Mouse (Mus musculus): Measurements from ENCODE around the gene Slc22a20.

- TF ChIP-seq CTCF (IDR thresholded peaks at IDR 0.05; ENCODE audit: low read depth, low read length) (no peak), EP300 (IDR thresholded peaks at IDR 0.05; ENCODE audit: insufficient read depth, low read depth, low read length) (no peak), POLR2A (IDR thresholded peaks at IDR 0.05; ENCODE audit: insufficient read depth, low read length) (no peak)
Observed at GRCm38 (mm10) chr19:5928104-5928503, 57.8 kb downstream of the Slc22a20 start.

All from ES-Bruce4 (cell line).